Mouse (Mus musculus): Measurements from ENCODE around the gene Fignl2. TPM values are rescaled to one million over a fixed set of nuclear protein-coding genes. Genes with fewer than 3 reads are reported as not detected.
"Not testable (repeated sequence)": the region's sequence is repeated elsewhere in the genome, so short reads cannot be mapped to it uniquely, and the experiment has no call there.

The Fignl2 gene
- polyA plus RNA-seq, 1 experiment from 2014 or later, result 0.04 TPM

GRCm38 (mm10) chr15:101113778-101114177 lies 35.4 kb upstream of the Fignl2 start:
- not testable (repeated sequence) for H3K9me3 ChIP-seq (replicated peaks; ENCODE audit: control insufficient read depth, low read length, poor library complexity, severe bottlenecking); H3K36me3 ChIP-seq (ENCODE audit: control insufficient read depth, insufficient read depth, low read length); H3K4me1 ChIP-seq (ENCODE audit: control insufficient read depth, insufficient read depth, low read length); H3K9ac ChIP-seq (ENCODE audit: low read depth, low read length); H3K27me3 ChIP-seq (ENCODE audit: control insufficient read depth, insufficient read depth, low read depth, low read length); ATAC-seq; H3K4me2 ChIP-seq (ENCODE audit: low read length); H3K4me3 ChIP-seq (ENCODE audit: low read depth, low read length); H3K27ac ChIP-seq (ENCODE audit: low read length)
- WGBS, result 88% methylated on average over 2 of the region's 2 CpGs

- Histone ChIP-seq H3K9me3 (replicated peaks; ENCODE audit: control insufficient read depth, low read length, poor library complexity, severe bottlenecking) (no peaks in the 10 kb centered on the region; the same call in 1 of the 2 replicates), H3K4me3 (ENCODE audit: low read depth, low read length) (no peak overlapping the region), H3K4me1 (ENCODE audit: control insufficient read depth, insufficient read depth, low read length) (no peaks in the 10 kb centered on the region), H3K27ac (ENCODE audit: low read length) (no peak overlapping the region), H3K9ac (ENCODE audit: low read depth, low read length) (no peak overlapping the region), H3K27me3 (ENCODE audit: control insufficient read depth, insufficient read depth, low read depth, low read length) (no peaks in the 10 kb centered on the region), H3K4me2 (ENCODE audit: low read length) (no peak overlapping the region), H3K36me3 (ENCODE audit: control insufficient read depth, insufficient read depth, low read length) (no peaks in the 10 kb centered on the region)
- no peak for ATAC-seq
- WGBS, result 85% methylated on average over 8 of the region's 8 CpGs
These were observed 34.8 kb upstream of the Fignl2 start for GRCm38 (mm10) chr15:101113176-101113575.

GRCm38 (mm10) chr15:101107906-101108671 lies 29.7 kb upstream of the Fignl2 start:
- ATAC-seq, result no peak
- WGBS, result 88% methylated on average over 5 of the region's 5 CpGs
- no peaks in the 10 kb centered on the region for H3K4me1 ChIP-seq (ENCODE audit: control insufficient read depth, insufficient read depth, low read length)
- H3K4me2 ChIP-seq (ENCODE audit: low read length), result no peak overlapping the region
- H3K9me3 ChIP-seq (replicated peaks; ENCODE audit: control insufficient read depth, low read length, poor library complexity, severe bottlenecking), result no peaks in the 10 kb centered on the region
- H3K36me3 ChIP-seq (ENCODE audit: control insufficient read depth, insufficient read depth, low read length), result no peaks in the 10 kb centered on the region
- no peak overlapping the region for H3K27ac ChIP-seq (ENCODE audit: low read length)
- H3K4me3 ChIP-seq (ENCODE audit: low read depth, low read length), result no peak overlapping the region
- H3K9ac ChIP-seq (ENCODE audit: low read depth, low read length), result no peak overlapping the region
- no peaks in the 10 kb centered on the region for H3K27me3 ChIP-seq (ENCODE audit: control insufficient read depth, insufficient read depth, low read depth, low read length)

- Histone ChIP-seq H3K4me1 (ENCODE audit: control insufficient read depth, insufficient read depth, low read length) (no peaks in the 10 kb centered on the region), H3K4me2 (ENCODE audit: low read length) (no peak overlapping the region), H3K36me3 (ENCODE audit: control insufficient read depth, insufficient read depth, low read length) (no peaks in the 10 kb centered on the region), H3K4me3 (ENCODE audit: low read depth, low read length) (no peak overlapping the region), H3K27me3 (ENCODE audit: control insufficient read depth, insufficient read depth, low read depth, low read length) (no peaks in the 10 kb centered on the region), H3K27ac (ENCODE audit: low read length) (no peak overlapping the region), H3K9ac (ENCODE audit: low read depth, low read length) (no peak overlapping the region), H3K9me3 (replicated peaks; ENCODE audit: control insufficient read depth, low read length, poor library complexity, severe bottlenecking) (no peaks in the 10 kb centered on the region)
- WGBS, result 83% methylated on average over 10 of the region's 10 CpGs
- ATAC-seq, result no peak
These were observed 27.6 kb upstream of the Fignl2 start for GRCm38 (mm10) chr15:101106011-101106410.

GRCm38 (mm10) chr15:101105496-101105994 lies 27.2 kb upstream of the Fignl2 start:
- 19% methylated on average over 12 of the region's 12 CpGs for WGBS
- H3K4me2 ChIP-seq (ENCODE audit: low read length), result no peak overlapping the region

GRCm38 (mm10) chr15:101103605-101104304 lies 25.4 kb upstream of the Fignl2 start:
- Histone ChIP-seq H3K27me3 (ENCODE audit: control insufficient read depth, insufficient read depth, low read depth, low read length) (no peaks in the 10 kb centered on the region), H3K9ac (ENCODE audit: low read depth, low read length) (no peak overlapping the region), H3K4me1 (ENCODE audit: control insufficient read depth, insufficient read depth, low read length) (no peaks in the 10 kb centered on the region), H3K9me3 (replicated peaks; ENCODE audit: control insufficient read depth, low read length, poor library complexity, severe bottlenecking) (no peaks in the 10 kb centered on the region), H3K36me3 (ENCODE audit: control insufficient read depth, insufficient read depth, low read length) (no peaks in the 10 kb centered on the region), H3K4me2 (ENCODE audit: low read length) (no peak overlapping the region), H3K4me3 (ENCODE audit: low read depth, low read length) (no peak overlapping the region), H3K27ac (ENCODE audit: low read length) (no peak overlapping the region)
- 84% methylated on average over 9 of the region's 9 CpGs for WGBS
- no peak for ATAC-seq

More at GRCm38 (mm10) chr15:101105496-101105994, 27.2 kb upstream of the Fignl2 start:
- Histone ChIP-seq H3K27me3 (ENCODE audit: control insufficient read depth, insufficient read depth, low read depth, low read length) (no peaks in the 10 kb centered on the region), H3K9ac (ENCODE audit: low read depth, low read length) (no peak overlapping the region), H3K4me3 (ENCODE audit: low read depth, low read length) (no peak overlapping the region), H3K4me1 (ENCODE audit: control insufficient read depth, insufficient read depth, low read length) (no peaks in the 10 kb centered on the region), H3K9me3 (replicated peaks; ENCODE audit: control insufficient read depth, low read length, poor library complexity, severe bottlenecking) (no peaks in the 10 kb centered on the region), H3K36me3 (ENCODE audit: control insufficient read depth, insufficient read depth, low read length) (no peaks in the 10 kb centered on the region), H3K27ac (ENCODE audit: low read length) (no peak overlapping the region)
- no peak for ATAC-seq

GRCm38 (mm10) chr15:101100996-101101395 lies 22.6 kb upstream of the Fignl2 start:
- no peak overlapping the region for H3K4me2 ChIP-seq (ENCODE audit: low read length)
- ATAC-seq, result no peak
- no peaks in the 10 kb centered on the region for H3K36me3 ChIP-seq (ENCODE audit: control insufficient read depth, insufficient read depth, low read length)
- no peaks in the 10 kb centered on the region for H3K27me3 ChIP-seq (ENCODE audit: control insufficient read depth, insufficient read depth, low read depth, low read length)
- H3K4me3 ChIP-seq (ENCODE audit: low read depth, low read length), result no peak overlapping the region
- 89% methylated on average over 3 of the region's 3 CpGs for WGBS
- H3K27ac ChIP-seq (ENCODE audit: low read length), result no peak overlapping the region
- peaks cover 8% of the 10 kb centered on the region for H3K4me1 ChIP-seq (ENCODE audit: control insufficient read depth, insufficient read depth, low read length)
- H3K9me3 ChIP-seq (replicated peaks; ENCODE audit: control insufficient read depth, low read length, poor library complexity, severe bottlenecking), result no peaks in the 10 kb centered on the region
- H3K9ac ChIP-seq (ENCODE audit: low read depth, low read length), result no peak overlapping the region

- peak overlapping the region; percentile 53 for H3K9ac ChIP-seq (ENCODE audit: low read depth, low read length)
- peaks cover 12% of the 10 kb centered on the region for H3K4me1 ChIP-seq (ENCODE audit: control insufficient read depth, insufficient read depth, low read length)
- no peaks in the 10 kb centered on the region for H3K27me3 ChIP-seq (ENCODE audit: control insufficient read depth, insufficient read depth, low read depth, low read length)
- H3K4me3 ChIP-seq (ENCODE audit: low read depth, low read length), result 0 out of 2 replicates have a peak overlapping the region, but pooled peaks have one; percentile 3
- H3K9me3 ChIP-seq (replicated peaks; ENCODE audit: control insufficient read depth, low read length, poor library complexity, severe bottlenecking), result no peaks in the 10 kb centered on the region
- 5% methylated on average over 28 of the region's 28 CpGs for WGBS
- no peak for ATAC-seq
- no peaks in the 10 kb centered on the region for H3K36me3 ChIP-seq (ENCODE audit: control insufficient read depth, insufficient read depth, low read length)
- peak overlapping the region; percentile 44 for H3K4me2 ChIP-seq (ENCODE audit: low read length)
- H3K27ac ChIP-seq (ENCODE audit: low read length), result no peak overlapping the region
These were observed 19.8 kb upstream of the Fignl2 start for GRCm38 (mm10) chr15:101097985-101098651.

All from midbrain, embryonic 16.5 days (tissue).